Mouse (Mus musculus) testis, adult 10 weeks (tissue): Measurements from ENCODE around the gene Syncrip. TPM values are rescaled to one million over a fixed set of nuclear protein-coding genes. Genes with fewer than 3 reads are reported as not detected.

ENCODE experiments used
- polyA plus RNA-seq: library from polyadenylated mRNA; stranded (reverse); fragments of 350-450 nt; fragmentation: Illumina TruSeq; extraction: RNeasy Lipid Tissue Mini Kit (QIAGEN cat#74804); gene quantifications from one replicate; pipeline ENCODE4 v1.2.3, GENCODE M21; 2014; ENCODE audit warnings: low read depth, low replicate concordance

Gene Syncrip
- 123 TPM for polyA plus RNA-seq

GRCm38 (mm10) chr9:88482230-88482828, at the start of gene Syncrip:
Gene Syncrip (minus strand): TSS chr9:88482574.

GRCm38 (mm10) chr9:88438555-88439237, 43.7 kb downstream of the Syncrip start, which contains the start of gene Snx14:
Gene Snx14 (minus strand): TSS chr9:88438958.

Other genes starting within 250 kb of the Syncrip start
- 16.8 TPM for gene Nt5e, start 155.4 kb downstream of the Syncrip start, polyA plus RNA-seq
- 69.9 TPM for gene Snx14, start 43.6 kb downstream of the Syncrip start, polyA plus RNA-seq
- gene Gm20537, start 26.0 kb downstream of the Syncrip start, polyA plus RNA-seq = 4.6 TPM
- gene Zfp949, start 65.4 kb upstream of the Syncrip start, polyA plus RNA-seq = 34.3 TPM
- not detected for gene Trim43a, start 98.3 kb upstream of the Syncrip start, polyA plus RNA-seq
- 12.1 TPM for gene Mthfsl, start 237.7 kb upstream of the Syncrip start, polyA plus RNA-seq
- not detected for gene Bcl2a1d, start 249.3 kb upstream of the Syncrip start, polyA plus RNA-seq